ENCODE assay signal across 8 mouse cellular contexts in the genomic region with DNA sequence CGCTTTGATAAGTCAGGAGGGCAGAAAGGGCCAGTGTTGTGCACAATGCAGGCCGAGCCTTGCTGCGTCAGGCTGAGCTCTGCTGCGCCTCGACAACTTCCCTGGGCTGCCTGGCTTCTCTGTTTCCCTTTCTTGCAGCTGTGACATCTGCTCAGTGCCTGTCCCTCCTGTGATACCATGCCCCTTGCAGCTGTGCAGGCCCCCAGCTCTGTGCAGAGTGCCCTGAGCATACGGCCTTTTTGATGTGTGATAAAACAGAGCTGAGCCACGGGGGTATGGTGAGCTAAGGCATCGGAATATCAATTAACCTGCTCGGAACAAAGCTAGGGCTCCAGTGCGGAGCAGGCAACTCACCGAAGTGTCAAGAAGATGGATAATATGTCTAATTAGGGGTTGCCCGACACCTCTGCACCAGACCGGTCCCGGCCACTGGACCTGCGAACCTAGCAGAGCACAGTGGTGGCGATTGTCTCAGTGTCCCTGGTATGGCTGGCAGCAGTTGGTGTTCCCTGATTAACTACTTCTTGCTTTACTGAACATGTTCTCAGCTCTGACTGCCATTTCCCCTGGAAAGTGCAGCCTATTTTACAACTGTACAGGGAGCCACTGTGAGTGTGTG. TPM values are rescaled to one million over a fixed set of nuclear protein-coding genes. Genes with fewer than 3 reads are reported as not detected.
DNase-seq lines count a peak whose midpoint lies in the region; ATAC-seq lines count a peak whose summit lies in the region.
"Had no signal": no experiment of that assay in that cellular context is flagged by ENCODE, and none has a peak within 500 bp of the region (broad histone marks: within the 10 kb centered on the region; RNA-seq: fewer than 3 reads in every experiment).

No protein-coding gene starts in this region.

- 47% methylated on average over 15 of the region's 16 CpGs for WGBS in embryonic facial prominence, embryonic 14.5 days
- 11% methylated on average over 16 of the region's 16 CpGs for WGBS in hindbrain, embryonic 14.5 days
- WGBS in midbrain, embryonic 13.5 days, result 17% methylated on average over 16 of the region's 16 CpGs

- H3K4me2 ChIP-seq in embryonic facial prominence, embryonic 14.5 days (ENCODE audit: low read depth, low read length), result no peak overlapping the region
- H3K4me2 ChIP-seq in hindbrain, embryonic 14.5 days (replicated peaks), result no peak overlapping the region
- peak overlapping the region; percentile 4; the same call in 1 of the 2 replicates for H3K4me2 ChIP-seq in midbrain, embryonic 13.5 days (replicated peaks)
- H3K4me2 ChIP-seq: lung, embryonic 14.5 days had no signal

- no peaks in the 10 kb centered on the region for H3K9me3 ChIP-seq in embryonic facial prominence, embryonic 14.5 days (ENCODE audit: control insufficient read depth, low read length)
- no peaks in the 10 kb centered on the region for H3K9me3 ChIP-seq in hindbrain, embryonic 14.5 days (ENCODE audit: control insufficient read depth, low read length)
- H3K9me3 ChIP-seq in midbrain, embryonic 13.5 days, result no peaks in the 10 kb centered on the region

- DNase-seq in embryonic facial prominence, embryonic 14.5 days (ENCODE audit: low spot score), result peak; percentile 39
- DNase-seq in hindbrain, embryonic 14.5 days (ENCODE audit: low spot score), result no peak
- peak; percentile 46 for DNase-seq in thymus, postnatal 14 days
- DNase-seq in lung, postnatal 10 days, result no peak
- no peak for DNase-seq in natural killer cell, adult 2 months (ENCODE audit: low spot score in 2 of 2)
- DNase-seq in adrenal gland, postnatal 14 days, result no peak
- DNase-seq: lung, embryonic 14.5 days had no signal

- no peaks in the 10 kb centered on the region for H3K36me3 ChIP-seq in embryonic facial prominence, embryonic 14.5 days (ENCODE audit: control insufficient read depth, insufficient read depth, low read length)
- no peaks in the 10 kb centered on the region for H3K36me3 ChIP-seq in hindbrain, embryonic 14.5 days (replicated peaks; ENCODE audit: control insufficient read depth, insufficient read depth)
- H3K36me3 ChIP-seq in midbrain, embryonic 13.5 days, result no peaks in the 10 kb centered on the region

- H3K27me3 ChIP-seq in embryonic facial prominence, embryonic 14.5 days (replicated peaks; ENCODE audit: control insufficient read depth, insufficient read depth, low read length), result no peaks in the 10 kb centered on the region
- H3K27me3 ChIP-seq in hindbrain, embryonic 14.5 days (ENCODE audit: control insufficient read depth, insufficient read depth, low read length), result no peaks in the 10 kb centered on the region
- H3K27me3 ChIP-seq in midbrain, embryonic 13.5 days, result no peaks in the 10 kb centered on the region

- no peak overlapping the region for H3K4me3 ChIP-seq in embryonic facial prominence, embryonic 14.5 days (ENCODE audit: low read depth, low read length)
- no peak overlapping the region for H3K4me3 ChIP-seq in hindbrain, embryonic 14.5 days (replicated peaks; ENCODE audit: low read length)
- H3K4me3 ChIP-seq in midbrain, embryonic 13.5 days (replicated peaks), result no peak overlapping the region

- H3K4me1 ChIP-seq in embryonic facial prominence, embryonic 14.5 days (ENCODE audit: control insufficient read depth, insufficient read depth, low read length), result no peaks in the 10 kb centered on the region
- H3K4me1 ChIP-seq in hindbrain, embryonic 14.5 days (replicated peaks; ENCODE audit: control insufficient read depth, insufficient read depth, low read length), result peaks cover 12% of the 10 kb centered on the region; the same call in 1 of the 2 replicates
- peaks cover 25% of the 10 kb centered on the region for H3K4me1 ChIP-seq in midbrain, embryonic 13.5 days (replicated peaks)

- ATAC-seq in embryonic facial prominence, embryonic 14.5 days (ENCODE audit: low read depth), result peak; percentile 76; the same call in 1 of the 2 replicates
- ATAC-seq in hindbrain, embryonic 14.5 days (ENCODE audit: low FRiP score), result peak; percentile 51; the same call in 1 of the 2 replicates
- peak; percentile 86 for ATAC-seq in midbrain, embryonic 13.5 days

- no peak overlapping the region for H3K27ac ChIP-seq in embryonic facial prominence, embryonic 14.5 days (replicated peaks; ENCODE audit: low read depth, low read length)
- peak overlapping the region; percentile 47; the same call in 1 of the 2 replicates for H3K27ac ChIP-seq in hindbrain, embryonic 14.5 days
- H3K27ac ChIP-seq in midbrain, embryonic 13.5 days, result peak overlapping the region; percentile 67

- H3K9ac ChIP-seq in embryonic facial prominence, embryonic 14.5 days (ENCODE audit: low read depth, low read length), result 0 out of 2 replicates have a peak overlapping the region, but pooled peaks have one; percentile 15
- no peak overlapping the region for H3K9ac ChIP-seq in hindbrain, embryonic 14.5 days
- H3K9ac ChIP-seq in midbrain, embryonic 13.5 days (replicated peaks), result peak overlapping the region; percentile 47
- H3K9ac ChIP-seq: lung, embryonic 14.5 days had no signal

RNA-seq across cellular contexts. Expression of a gene that starts 27.9 kb away (rescaled TPM):
- 1.2 and 2.0 TPM in 2 replicates for polyA plus RNA-seq in embryonic facial prominence, embryonic 14.5 days (2014; fragmentation: Nextera tagmentation; extraction: Ambion mirVana)
- 2.2 and 2.7 TPM in 2 replicates for polyA plus RNA-seq in hindbrain, embryonic 14.5 days (2014; fragmentation: Nextera tagmentation; extraction: Ambion mirVana)
- 2.2 and 2.6 TPM in 2 replicates for polyA plus RNA-seq in midbrain, embryonic 13.5 days (2015; fragmentation: Nextera tagmentation; extraction: Ambion mirVana)
- not detected in 2 replicates for total RNA-seq in adrenal gland, postnatal 14 days (2021)

RNA-seq across cellular contexts. Expression of a gene that starts 28.4 kb away (rescaled TPM):
- 3.2 and 4.4 TPM in 2 replicates for polyA plus RNA-seq in embryonic facial prominence, embryonic 14.5 days (2014; fragmentation: Nextera tagmentation; extraction: Ambion mirVana)
- 4.1 and 6.2 TPM in 2 replicates for polyA plus RNA-seq in hindbrain, embryonic 14.5 days (2014; fragmentation: Nextera tagmentation; extraction: Ambion mirVana)
- polyA plus RNA-seq in midbrain, embryonic 13.5 days (2015; fragmentation: Nextera tagmentation; extraction: Ambion mirVana), result 1.1 and 1.6 TPM in 2 replicates
- 0.93 TPM in 1 of 2 replicates, not detected in the other for total RNA-seq in adrenal gland, postnatal 14 days (2021)

Comparison
In these comparisons a context has a peak if more than half of its experiments do, and no peak if none do; other contexts are left out.
1. DNase-seq: peak in embryonic facial prominence, embryonic 14.5 days (single experiment) and thymus, postnatal 14 days (single experiment); none in hindbrain, embryonic 14.5 days (single experiment), lung, postnatal 10 days (single experiment), natural killer cell, adult 2 months (0 of 2) and adrenal gland, postnatal 14 days (single experiment).
2. Peak in every context shown above with its lines, with median percentiles within 50 percentile points of each other: ATAC-seq.